Mouse (Mus musculus): ENCODE results near the gene Mfsd2a. TPM values are rescaled to one million over a fixed set of nuclear protein-coding genes. Genes with fewer than 3 reads are reported as not detected.

Gene Mfsd2a
- polyA plus RNA-seq (2012; rRNA removed; ENCODE audit: low replicate concordance) = 16.9 and 31.4 TPM in 2 replicates

DNA sequence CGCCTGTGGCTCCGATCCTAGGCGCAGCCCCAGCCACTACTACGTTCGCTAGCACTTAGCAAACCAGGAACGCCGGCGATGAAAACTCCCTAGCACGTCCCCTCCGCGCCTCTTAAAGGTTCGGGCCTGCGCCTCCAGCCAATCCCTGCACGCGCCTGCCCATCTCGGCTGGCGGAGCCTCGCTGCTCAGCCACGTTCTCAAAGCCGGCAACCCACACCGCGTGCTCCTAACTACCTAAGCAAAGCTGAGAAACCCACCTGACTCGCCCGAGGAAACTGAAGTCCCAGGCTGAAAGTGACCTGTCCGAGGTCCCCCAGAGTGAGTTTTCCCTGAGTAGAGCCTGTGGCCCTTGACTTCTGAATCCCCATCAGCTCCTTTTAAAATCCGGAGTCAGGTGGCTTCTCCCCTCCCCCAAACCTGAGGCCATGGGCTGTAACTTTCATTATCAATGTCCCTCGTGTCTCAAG lies at the start of gene Mfsd2a:
Mfsd2a (minus strand) TSS at position 89 of the 468 bp plus-strand sequence.

DNA sequence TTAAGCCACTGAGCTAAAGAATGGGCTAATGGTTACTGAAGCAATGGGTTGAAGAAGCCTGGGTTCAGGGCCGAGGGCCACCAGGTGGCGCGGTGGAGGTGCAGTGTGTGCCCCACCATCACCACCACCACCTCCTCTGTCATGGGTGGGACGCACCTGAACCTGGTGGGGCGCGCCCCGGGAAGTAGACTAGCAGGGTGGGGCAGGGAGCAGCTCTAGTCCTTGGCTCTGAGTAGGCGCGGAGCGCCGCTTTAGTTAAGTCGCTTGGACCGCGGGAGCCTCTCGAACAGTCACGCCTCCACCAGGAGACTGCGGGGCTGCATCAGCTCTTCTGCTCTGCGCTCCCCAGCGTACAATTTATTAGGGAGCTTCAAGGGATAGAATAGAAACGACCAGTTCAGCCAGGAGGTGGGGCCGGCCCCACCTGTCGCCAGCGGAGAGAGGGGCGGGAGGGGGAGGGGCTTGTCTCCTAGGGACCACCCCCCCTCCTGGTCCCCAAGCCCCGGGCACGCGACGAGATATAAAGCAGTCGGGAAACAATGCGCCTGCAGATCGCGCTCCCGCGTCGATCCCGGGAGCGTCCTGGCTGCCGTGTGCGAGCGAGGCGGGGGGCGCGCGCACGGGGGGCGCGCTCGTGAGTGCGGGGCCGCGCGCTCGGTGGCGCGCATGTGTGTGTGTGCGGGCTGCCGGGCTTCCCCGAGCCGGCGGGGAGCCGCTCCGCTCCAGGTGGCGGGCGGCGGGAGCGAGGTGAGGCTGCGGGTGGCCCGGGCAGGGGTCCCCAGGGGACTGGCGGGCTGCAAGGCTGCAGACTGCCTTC lies 34.6 kb upstream of the Mfsd2a start, which contains the start of gene Mycl:
Mycl (plus strand) TSS at position 249 of the 817 bp plus-strand sequence.

Other genes with a start within 250 kb of the Mfsd2a start
- 27.0 and 57.1 TPM in 2 replicates for gene Ppt1, start 124.9 kb downstream of the Mfsd2a start, polyA plus RNA-seq (2012; rRNA removed; ENCODE audit: low replicate concordance)
- 88.0 and 120 TPM in 2 replicates for gene Cap1, start 75.1 kb downstream of the Mfsd2a start, polyA plus RNA-seq (2012; rRNA removed; ENCODE audit: low replicate concordance)
- gene Mycl, start 34.5 kb upstream of the Mfsd2a start, polyA plus RNA-seq (2012; rRNA removed; ENCODE audit: low replicate concordance) = 22.7 and 23.3 TPM in 2 replicates
- 7.5 and 9.3 TPM in 2 replicates for gene Trit1, start 55.4 kb upstream of the Mfsd2a start, polyA plus RNA-seq (2012; rRNA removed; ENCODE audit: low replicate concordance)
- 0.31 and 0.50 TPM in 2 replicates for gene Bmp8b, start 144.0 kb upstream of the Mfsd2a start, polyA plus RNA-seq (2012; rRNA removed; ENCODE audit: low replicate concordance)
- 0.07 TPM in 1 of 2 replicates, not detected in the other for gene Oxct2b, start 155.1 kb upstream of the Mfsd2a start, polyA plus RNA-seq (2012; rRNA removed; ENCODE audit: low replicate concordance)
- 12.7 and 15.0 TPM in 2 replicates for gene Ppie, start 178.8 kb upstream of the Mfsd2a start, polyA plus RNA-seq (2012; rRNA removed; ENCODE audit: low replicate concordance)
- gene Hpcal4, start 222.0 kb upstream of the Mfsd2a start, polyA plus RNA-seq (2012; rRNA removed; ENCODE audit: low replicate concordance) = 0.27 and 0.92 TPM in 2 replicates
- 0.38 and 2.9 TPM in 2 replicates for gene Nt5c1a, start 240.3 kb upstream of the Mfsd2a start, polyA plus RNA-seq (2012; rRNA removed; ENCODE audit: low replicate concordance)

Measured in mammary gland, adult 2 months (tissue).